Mouse (Mus musculus) frontal cortex, postnatal 25 days (tissue): ENCODE measurements around the gene Fgf8.

ENCODE experiments used
- DNase-seq, 2 experiments: peaks; one replicate each; pipeline ENCODE4 v3.0.0; 2022; ENCODE audit warnings: low spot score in 2 of 2

Fgf8 gene

DNA sequence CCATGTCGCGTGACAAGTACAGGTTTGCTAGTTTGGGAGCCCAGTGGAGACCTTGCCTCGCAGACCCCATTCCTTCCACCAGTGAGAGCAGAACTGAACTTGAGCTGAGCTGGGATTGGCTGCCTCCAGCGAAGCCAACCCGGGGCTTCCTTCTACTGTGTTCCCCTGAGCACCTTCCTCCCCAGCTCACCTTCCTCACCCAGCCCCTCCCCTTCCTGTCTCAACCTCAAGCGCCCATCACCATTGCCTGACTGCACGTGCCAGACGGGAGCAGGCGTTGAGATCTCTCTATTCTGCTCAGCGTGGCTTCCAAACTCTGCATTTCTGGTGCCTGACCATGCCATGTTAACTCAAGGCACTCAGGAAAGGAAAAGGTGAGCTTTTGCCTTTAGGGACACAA lies 15.5 kb downstream of the Fgf8 start:
- no peak for DNase-seq

DNA sequence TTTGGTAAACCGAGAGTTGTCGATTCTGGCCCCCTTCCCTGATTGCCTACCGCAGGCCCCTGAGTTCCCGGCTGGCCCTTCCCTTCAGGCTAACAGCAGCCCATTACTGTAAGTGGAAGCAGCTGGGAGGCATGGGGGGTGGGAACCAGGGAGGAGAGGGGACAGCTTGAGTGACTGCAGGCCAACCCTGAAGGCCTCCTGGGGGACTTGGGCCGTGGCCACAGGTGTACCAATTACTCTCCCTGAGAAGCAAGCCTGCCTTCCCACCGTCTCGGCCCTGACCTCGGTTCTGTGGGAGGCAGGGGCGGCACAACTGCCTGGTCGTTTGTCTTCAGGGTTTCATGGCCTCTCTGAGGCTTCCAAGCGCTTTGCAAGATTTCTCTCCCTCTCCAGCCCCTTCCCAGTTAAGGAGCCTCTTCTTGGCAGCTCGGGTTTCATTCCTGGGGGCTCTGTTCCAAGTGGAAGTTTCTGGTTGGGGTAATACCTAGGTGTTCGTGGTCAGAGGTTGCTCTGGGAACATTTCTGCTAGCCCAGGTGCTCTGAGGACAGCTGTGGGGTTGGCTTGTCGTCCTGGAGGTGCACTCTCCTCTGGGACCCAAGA lies 16.9 kb downstream of the Fgf8 start:
- DNase-seq, result no peak

- no peak for DNase-seq
These were observed 20.5 kb downstream of the Fgf8 start for GRCm38 (mm10) chr19:45722188-45722587.

DNA sequence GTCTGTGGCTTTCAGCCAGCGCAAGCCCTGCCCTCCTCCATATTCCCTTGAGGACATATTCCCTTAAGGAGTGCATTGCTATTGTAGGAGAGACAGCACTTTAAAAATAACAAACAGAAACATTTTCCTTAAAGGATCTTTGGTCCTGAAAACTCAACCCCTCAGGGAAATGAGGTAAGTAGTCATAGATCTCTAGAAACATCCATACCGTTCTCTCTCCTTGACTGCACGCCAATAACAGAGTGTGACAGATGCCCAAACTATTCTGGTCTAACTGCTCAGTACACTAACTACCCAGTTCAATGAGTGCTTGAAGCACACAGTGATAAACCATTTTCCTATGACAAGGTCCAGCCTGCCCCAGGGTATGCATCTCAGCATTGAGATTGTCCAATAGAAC lies 24.4 kb downstream of the Fgf8 start:
- DNase-seq, result no peak

DNA sequence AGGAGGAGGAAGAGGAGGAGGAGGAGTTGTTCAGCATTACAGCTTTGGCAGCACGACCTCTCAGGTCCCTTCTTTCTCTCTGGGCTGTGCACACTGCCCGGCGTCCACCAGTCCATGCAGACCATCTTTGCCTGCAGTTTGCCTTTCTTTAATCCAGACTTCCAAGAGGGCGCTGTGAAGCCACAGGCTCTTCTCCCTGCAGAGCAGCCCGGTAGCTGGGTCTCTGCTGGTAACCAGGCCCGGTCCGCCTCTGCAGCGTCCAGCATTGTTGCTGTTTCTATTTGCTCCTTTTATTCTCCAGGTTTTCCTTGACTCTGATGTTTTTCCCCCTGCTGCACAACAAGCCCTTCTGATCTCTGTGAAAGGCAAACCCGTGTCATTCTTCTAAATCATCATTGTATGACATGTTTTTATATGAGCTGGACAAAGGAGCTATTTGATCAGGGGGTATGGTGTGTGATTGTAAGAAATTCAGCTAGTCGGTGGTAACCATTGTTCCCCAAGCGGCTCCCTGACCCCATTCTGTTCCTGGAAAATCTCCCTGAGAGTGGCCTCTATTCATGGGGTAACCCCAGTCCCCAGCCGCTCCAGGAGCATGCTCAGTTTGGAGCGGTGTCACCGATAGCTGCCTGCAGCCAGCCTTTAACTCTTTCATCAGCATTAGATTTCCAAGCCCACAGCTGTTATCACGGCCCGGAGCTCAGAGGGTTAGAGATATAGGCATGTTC lies 25.1 kb downstream of the Fgf8 start:
- DNase-seq, result peak in 1 of 2 experiments; percentile 15

- DNase-seq, result no peak
These were observed 34.0 kb downstream of the Fgf8 start for GRCm38 (mm10) chr19:45708704-45709103.

DNA sequence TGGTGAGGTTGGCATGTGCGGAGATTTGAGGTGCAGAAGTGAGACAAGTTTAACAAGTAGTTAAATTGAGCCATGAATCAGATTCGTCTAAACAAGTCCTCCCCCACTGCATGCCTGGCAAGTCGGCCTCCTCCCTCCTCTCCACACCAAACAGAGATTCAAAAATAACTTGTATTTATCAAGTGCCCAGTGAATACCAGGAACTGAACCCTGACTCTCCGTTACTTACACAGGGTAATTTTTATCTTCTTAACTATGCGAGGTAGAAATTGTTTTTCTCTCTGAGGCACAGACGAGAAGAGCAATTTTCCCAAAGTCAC lies 46.5 kb downstream of the Fgf8 start:
- no peak for DNase-seq

- DNase-seq, result no peak
These were observed 47.0 kb downstream of the Fgf8 start for GRCm38 (mm10) chr19:45695496-45696280.

DNA sequence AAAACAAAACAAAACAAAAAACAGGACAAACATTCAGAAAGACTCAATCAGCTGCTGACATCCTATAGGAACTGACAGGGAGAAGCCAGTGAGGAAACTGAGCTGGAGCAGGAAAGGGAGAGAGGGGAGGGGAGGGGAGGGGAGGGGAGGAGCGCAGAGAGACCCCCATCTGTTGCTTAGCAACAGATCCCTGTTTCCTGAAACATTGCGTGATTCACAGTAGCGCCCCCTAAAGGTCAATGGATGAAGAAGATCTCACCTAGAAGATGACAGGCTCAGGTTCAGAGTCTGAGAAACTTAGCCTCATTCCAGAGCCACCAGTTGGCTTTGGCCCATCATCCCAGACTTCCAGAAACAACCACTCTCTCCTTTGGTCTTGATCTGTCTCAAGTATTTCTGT lies 48.7 kb downstream of the Fgf8 start:
- DNase-seq, result no peak

- peak in 1 of 2 experiments; percentile 12 for DNase-seq
These were observed 50.5 kb downstream of the Fgf8 start for GRCm38 (mm10) chr19:45692211-45692610.

DNA sequence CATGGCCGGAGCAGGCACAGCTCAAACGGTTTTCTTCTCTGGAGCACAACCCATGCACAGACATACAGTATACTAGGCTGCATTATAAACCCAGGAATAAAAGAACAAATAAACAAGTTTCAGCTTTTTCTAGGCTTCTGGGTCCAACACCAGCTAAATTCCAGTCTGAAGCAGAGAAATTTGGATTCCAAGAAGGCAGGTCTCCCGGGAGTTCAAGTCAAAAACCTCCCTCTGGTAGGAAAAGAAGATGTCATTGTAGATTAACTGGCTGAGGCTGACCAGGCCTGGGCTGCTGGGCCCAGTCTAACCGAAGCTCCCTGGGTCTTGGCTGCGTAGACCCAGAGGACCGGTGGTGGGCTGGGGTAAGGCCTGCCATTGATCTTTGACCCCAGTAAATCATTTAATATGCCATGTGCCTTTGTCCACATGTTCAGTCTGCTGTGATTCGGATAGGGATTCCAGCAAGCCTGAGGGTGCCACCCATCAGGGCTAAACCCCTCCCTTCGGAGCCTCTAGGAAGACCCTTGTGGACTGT lies 51.6 kb downstream of the Fgf8 start:
- DNase-seq, result no peak

DNA sequence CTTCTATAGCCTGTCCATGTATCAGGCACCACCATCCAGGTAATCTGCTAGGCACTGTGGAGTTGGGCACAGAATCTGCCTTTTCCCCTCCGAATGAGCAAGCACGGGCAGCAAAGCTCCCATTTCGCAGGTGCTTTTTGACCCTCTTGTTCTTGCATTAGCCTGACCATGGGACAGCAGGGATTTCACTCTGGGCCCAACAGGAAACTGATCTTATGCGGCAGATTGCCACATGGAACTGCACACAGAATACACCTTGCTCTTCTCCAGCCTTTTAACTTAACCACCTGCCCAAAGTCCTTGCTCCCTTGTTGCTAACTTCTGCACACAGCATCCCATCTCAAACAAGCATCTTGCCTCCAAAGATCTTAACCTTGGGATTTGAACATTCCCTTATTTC lies 55.7 kb downstream of the Fgf8 start:
- no peak for DNase-seq
